Mouse (Mus musculus): ENCODE data around the gene Ppp6r2.

The Ppp6r2 gene

DNA sequence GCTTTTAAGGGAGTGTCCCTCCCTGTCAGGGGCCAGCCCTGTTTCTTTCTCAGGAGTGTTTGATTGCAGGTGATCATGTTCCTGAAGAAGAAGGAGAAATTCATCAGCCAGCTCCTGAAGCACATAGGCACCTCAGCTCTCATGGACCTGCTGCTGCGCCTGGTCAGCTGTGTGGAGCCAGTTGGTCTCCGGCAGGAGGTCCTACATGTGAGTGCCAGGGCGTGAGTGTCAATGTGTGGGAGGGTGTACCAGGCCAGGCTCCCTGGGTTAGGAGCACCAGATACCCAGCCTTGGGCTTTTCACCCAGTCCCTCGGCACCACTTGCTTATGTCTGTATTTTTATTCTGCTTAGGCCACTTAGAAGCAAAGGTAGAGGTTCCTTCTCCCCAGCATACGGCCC is 47.6 kb downstream of the Ppp6r2 start:
- no peak for DNase-seq (ENCODE audit: low spot score)

DNA sequence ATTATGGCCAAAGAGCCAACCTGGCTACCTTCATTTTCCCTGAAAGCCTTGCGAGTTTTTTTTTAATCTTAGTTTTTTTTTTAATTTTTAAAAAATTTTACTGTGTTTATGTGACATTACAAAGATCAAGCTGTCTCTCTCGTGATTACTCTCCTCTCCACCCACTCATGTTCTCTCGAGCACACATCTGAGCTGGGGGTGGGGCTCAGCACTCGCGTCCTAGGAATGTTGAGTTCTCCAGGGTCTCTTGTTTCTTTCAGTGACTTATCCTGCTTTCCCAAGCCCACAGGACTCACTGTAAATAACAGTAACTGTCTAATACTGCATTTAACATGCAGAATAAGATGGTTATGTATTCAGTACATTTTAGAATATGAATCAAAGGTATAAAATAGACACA is 53.1 kb downstream of the Ppp6r2 start:
- DNase-seq (ENCODE audit: low spot score), result no peak

DNA sequence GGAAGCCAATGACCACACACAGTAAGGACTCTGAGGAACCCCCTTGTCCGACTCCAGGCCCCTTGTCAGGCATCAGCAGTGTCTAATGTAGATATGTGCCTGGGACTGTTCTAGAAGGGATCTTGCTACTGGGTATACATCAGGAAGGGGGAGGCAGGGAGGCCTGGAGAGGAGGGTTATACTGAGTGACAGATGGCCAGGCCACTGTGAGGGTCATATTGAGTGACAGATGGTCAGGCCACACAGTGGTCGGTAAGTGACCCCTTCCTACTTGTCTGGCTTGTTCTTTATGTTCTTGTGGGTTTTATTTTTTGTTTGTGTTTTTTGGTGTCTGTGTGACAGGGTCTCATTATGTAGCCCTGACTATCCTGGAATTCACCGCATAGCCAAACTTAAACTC is 64.1 kb downstream of the Ppp6r2 start:
- DNase-seq (ENCODE audit: low spot score), result no peak

DNA sequence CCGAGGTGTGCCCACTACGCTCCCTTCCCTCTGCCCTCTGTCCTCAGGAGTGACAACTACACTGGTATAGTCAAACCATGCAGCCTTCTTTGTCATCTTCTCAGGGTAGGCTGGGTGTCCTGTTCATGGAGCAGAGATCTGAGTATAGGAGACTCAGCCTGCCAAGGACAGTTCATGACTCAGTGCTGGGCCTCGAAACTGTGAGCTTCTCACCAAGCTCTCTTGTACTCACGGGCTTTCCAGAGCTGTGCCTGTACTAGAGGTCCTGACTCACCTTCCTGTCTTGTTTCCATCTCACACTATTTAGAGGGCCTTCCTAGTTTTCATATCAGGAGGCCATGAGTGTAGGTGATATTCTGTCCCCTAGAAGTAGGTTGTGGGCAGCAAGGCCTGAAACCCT is 66.0 kb downstream of the Ppp6r2 start:
- DNase-seq (ENCODE audit: low spot score), result no peak

DNA sequence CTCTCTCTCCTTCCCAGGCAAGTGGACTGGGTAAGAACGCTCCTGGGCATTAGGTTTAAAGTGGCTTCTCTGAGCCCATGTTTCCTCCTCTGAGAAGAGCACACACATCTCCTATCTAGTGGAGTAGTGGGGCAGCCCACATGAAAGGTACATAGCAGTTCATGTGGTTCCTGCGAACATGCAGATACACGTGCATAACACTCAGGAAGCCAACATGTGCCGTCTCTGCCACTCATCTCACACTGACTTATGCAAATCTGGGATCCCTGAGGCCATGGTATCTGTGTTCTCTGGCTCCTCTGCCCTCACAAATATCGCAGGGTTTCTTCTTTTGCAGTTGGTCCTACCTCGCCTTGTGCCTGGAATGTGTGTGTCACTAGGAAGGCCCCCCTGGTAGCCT is 71.2 kb downstream of the Ppp6r2 start:
- DNase-seq (ENCODE audit: low spot score), result no peak

DNA sequence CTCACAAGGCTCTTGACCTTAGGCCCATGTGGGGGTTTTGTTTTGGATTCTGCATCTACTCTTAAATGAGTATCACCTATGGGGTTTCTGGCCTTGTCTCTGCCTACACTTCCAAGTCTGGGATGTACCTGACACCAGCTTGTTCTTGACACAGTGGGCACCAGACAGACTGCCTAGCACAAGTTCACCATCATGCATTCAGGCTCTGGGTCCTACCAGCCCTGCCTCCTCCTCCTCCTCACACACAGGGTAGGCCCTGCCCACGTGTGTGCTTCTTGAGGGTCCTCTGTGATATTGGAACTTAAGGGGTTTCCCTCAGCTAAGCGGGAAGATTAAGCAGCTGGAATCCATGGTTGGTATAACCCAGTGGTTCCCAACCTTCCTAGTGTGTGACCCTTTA is 72.7 kb downstream of the Ppp6r2 start:
- no peak for DNase-seq (ENCODE audit: low spot score)

DNA sequence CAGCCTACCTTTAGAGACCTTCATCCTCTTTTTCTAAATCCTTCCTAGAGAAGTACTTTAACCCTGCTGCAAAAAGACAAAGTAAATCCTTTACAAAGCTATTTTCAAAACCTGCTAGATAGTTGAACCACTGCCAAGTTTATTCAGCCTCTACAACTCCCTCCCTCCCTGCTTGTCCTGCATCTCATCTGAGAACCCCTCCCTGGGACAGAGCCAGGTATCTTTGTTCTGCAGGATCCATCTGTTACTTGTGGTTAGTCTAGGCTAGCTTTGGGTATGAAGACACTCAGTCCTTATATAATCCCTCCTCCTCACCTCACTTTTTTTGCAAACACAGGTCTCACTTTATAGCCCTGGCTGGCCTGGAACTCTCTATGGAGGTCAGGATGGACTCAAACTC is 73.7 kb downstream of the Ppp6r2 start:
- no peak for DNase-seq (ENCODE audit: low spot score)

DNA sequence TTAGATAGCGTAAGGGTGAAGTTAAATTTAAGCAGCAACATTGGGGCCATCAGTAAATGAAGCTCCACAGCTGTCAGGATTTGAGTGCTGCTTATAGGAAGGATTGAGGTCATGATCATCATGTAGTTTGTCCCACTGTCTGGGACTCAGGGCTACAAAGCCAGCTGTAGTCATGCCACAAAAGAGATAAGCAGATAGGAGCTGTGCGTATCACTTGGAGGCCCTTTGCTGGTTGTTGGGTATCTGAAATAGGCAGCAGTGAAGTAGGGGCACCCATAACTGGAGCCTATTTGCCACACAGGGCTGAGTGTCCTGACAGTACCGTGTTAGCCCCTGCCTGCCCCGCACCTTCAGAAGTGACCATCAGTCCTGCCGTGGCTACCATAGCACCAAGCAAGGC is 74.1 kb downstream of the Ppp6r2 start:
- no peak for DNase-seq (ENCODE audit: low spot score)

DNA sequence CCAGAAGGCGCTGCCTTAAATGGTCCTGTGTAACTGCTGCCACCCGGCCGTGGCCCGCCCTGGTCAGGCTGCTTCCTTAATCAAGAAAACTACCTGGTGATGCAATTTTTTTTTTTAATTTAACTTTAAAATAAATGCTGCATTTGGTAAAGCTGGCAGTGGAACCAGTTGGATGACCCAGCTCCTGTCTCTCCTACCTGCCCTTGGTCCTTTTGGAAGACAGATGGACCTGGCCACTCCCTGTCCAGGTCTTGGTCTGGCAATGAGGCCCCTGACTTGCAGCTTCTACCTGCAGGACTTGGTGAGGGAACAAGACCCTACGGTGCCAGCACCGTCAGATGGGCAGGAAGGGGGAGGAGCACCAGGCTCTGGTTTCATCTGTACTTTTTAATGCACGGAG is 74.8 kb downstream of the Ppp6r2 start:
- no peak for DNase-seq (ENCODE audit: low spot score)

DNA sequence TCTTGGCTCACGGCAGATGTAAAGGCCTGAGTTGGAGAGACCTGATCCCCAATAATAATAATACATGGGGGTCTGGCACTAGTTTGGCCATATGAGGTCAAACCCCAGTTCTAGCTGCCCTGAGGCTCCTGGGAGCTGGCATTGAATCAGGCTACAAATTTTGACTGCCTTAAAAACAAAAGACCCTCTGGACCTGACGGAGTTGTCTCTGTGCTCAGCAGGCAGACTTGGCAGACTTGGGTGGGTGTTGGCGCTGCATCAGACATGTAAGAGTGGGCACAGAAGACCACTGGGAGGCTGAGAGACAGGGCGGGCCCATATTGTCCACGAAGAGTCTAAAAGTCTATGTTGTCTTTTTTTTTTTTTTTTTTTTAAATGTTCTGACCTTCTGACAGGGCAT is 75.2 kb downstream of the Ppp6r2 start:
- DNase-seq (ENCODE audit: low spot score), result no peak

DNA sequence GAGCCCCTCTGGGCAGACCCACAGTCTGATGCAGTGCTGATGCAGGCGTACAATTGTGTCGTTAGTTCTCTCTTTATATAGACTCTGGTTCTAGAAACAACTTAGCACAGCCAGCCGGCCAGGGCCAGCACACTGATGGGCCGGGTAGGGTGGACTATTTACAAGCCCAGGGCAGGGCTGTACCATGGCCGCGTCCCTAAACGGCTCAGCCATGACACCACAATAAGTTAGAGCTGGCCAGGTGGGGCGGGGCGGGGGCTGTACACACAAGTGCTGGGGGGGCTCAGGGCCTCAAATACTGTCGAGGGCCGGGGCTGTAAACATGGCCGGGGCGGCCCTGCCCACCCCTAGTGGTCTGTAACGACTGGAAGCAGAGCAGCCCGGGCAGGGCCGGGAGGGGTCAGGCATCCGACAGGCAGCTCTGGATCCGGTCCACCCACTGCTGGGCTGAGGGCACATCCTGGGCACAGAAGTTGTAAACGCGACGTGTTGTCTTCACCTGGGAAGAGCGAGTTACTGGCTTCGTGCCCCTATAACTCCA is 76.9 kb downstream of the Ppp6r2 start:
- DNase-seq (ENCODE audit: low spot score), result no peak

DNA sequence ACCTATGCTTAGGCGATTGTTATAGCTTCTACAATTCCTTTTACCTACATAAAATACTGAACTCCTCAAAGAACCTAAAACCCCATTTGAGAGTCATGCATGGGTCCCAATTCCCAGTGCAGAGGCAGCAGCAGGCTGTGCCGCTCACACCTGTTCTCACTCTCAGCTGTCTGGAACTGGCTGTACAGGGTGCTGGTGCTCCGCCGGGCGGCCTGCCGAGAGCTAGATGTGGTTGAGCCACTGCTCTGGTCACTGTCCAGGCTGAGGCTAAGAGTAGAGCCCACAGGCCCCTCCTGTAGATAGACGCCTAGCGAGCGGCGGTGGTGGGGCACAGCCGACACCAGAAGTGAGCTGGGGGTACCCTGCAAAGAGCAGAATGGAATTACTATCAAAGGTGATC is 78.1 kb downstream of the Ppp6r2 start:
- no peak for DNase-seq (ENCODE audit: low spot score)

DNA sequence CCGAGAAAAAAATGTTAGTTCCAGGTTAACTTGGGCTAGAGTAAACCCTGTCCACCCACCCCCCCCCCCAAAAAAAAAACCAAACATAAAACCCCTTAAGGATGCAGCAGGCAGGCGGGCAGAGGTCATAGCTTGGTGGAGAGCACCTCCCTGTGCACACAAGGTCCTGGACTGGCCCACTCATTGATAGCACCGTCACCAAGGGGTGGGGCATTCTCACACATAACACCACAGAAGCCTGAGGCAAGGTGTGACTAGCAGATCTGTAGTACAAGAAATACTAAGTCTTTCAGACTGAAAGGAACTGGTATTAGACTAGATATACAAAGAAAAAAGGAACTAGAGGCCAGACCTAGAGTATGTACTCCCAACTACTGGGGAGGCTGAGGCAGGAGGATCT is 80.2 kb downstream of the Ppp6r2 start:
- DNase-seq (ENCODE audit: low spot score), result no peak

DNA sequence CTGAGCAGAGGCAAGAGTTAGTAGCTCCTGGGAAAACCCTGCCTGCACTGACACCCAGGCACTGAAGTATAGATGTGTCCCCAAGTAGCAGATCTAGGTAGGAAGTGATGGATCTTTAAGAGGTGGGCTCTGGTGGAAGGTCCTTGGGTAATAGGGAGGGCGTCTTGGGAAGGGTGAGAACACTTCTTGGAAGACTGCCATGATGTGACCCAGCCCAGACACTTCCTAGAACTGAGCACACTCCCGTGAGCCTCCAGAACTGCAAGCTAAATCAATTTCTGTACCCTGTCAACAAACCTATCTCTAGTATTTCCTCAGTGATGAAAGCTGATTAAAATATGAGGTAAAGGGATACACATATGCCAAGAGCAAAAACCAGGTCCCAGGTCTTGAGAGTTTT is 81.4 kb downstream of the Ppp6r2 start:
- no peak for DNase-seq (ENCODE audit: low spot score)

DNA sequence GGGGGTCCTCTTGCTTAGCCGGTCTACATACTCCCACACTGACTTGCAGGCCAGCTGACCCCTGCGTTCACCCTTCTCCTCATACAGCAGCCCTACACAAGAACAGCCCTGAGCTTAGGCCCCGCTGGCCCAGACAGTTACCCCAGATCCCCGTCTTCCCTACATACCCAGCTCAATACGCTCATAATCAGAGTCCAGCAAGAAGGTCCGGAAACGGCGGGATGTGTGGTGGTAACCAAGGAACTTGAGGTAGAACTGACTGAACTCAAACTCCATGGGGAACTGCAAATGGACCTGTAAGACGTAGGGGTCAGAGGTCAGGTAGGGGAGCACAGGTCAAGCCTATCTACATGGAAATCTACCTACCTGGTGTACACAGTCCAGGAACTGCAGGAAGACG is 82.4 kb downstream of the Ppp6r2 start:
- DNase-seq (ENCODE audit: low spot score), result no peak

DNA sequence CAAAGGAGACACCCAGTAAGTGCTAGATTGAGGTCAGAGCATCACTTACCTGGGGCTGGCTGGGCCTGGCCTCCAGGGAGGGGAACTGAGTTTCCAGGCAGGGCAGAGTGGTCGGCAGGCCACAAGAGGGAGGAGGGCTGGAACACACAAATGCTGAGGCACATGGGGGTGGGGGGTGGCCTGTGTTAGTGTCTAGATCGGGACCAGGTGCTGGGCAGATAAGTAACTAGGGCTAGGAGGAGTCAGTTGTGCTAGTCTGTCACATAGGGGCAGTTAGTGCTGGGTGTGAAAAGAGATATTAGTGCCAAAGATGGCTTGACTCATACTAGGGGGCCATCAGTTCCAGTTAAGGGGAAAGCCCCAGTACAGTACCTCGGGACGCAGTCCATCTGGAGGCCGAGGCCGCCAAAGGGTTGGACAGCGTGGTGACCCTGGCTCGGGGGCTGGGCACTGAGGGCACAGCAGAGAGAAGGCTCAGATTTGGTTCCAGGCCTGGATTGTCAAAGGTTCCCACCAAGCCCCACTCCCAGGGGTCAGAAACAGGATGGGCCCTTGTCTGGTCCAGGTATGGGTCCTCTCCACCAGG is 84.3 kb downstream of the Ppp6r2 start:
- DNase-seq (ENCODE audit: low spot score), result no peak

DNA sequence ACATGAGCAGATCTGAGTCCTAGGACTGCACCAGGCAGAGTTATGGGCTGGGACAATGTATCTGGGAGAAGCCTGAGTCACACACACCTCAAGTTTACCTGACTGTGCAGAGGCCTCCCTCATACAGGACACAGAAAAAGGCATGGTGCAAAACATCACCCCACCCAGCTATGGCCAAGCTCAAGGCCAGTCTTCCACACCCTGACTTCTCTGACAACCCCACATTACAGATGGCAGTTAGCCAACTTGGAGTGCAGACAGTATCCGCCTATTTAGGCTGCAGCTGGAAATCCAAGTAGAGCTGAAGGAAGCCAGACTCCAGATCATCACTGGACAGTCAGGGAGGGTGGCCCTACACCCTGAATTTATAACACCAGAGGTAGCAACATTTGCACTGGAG is 85.1 kb downstream of the Ppp6r2 start:
- peak; percentile 52 for DNase-seq (ENCODE audit: low spot score)

DNA sequence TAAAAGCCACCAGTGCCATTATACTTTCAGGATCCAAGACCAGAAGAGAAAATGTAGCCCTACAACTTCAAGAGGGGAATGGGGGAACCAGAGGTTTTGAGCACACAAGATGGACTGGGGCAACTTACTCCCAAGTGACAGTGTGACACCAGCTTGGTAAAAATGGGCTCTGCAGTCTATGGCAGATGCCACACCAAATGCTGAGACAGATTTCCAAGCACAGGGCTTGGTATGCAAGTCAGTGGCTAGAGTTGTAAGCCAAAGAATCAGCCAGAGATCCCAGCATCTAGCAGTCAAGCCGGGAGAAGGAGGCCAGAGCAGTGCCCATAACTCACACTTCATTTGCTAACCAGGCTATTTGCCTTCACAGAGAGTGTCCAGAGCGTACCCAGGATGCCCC is 86.3 kb downstream of the Ppp6r2 start:
- no peak for DNase-seq (ENCODE audit: low spot score)

DNA sequence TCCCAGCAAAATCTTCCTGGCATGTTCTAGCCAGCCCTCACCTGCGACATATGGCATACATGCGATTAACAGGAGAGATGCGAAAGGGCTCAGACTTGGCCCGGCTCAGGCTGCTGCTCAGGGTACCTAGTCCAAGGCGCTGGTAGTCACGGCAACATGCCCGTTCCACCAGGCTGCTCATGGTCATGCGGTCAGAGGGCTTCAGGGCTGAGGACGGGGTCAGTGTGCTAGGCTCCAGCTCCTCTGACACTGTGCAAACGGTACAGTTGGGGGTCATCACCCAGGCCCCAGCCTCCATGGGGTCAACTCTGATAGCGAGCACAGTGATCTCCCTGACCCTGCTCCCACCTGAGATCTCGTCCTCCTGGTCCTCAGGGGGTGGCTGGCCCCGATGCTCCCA is 88.8 kb downstream of the Ppp6r2 start:
- DNase-seq (ENCODE audit: low spot score), result no peak

DNA sequence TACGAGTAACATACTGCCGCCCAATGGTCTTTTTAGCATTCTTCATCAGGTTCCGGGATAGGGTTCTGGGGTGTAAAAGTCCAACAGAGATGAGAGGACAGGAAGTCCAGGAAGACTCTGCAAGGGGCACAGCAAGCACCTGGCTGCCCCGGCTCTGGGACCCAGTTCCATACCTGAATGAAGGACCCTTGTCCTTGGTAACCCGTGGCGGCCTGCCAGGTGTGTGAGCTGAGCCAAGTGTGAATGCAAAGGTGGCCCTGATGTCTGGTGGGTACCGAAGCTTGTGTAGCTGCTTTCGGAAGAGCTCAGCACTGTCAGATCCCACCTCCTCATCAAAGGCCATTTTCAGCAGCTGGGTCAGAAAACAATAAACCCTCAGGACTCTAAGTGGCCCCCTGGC is 89.2 kb downstream of the Ppp6r2 start:
- DNase-seq (ENCODE audit: low spot score), result no peak

DNA sequence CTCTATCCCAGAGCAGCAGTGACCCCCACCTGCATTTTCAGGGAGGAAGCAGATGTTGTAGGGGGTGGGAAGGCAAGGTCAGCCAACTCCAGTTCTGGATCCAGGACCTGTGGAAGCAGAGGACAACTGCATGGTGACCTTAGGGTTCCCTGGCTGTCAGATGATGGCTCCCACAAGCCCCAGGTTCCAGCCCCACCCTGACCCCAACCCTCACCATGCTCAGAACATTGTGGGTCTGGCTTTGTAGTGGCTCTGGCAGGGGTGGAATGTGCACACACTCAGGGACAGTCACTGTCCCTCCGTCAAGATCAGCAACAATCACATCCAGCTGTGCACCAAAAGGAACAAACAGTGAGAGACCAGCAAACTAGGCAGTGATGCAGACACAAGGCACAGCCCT is 94.6 kb downstream of the Ppp6r2 start:
- no peak for DNase-seq (ENCODE audit: low spot score)

DNA sequence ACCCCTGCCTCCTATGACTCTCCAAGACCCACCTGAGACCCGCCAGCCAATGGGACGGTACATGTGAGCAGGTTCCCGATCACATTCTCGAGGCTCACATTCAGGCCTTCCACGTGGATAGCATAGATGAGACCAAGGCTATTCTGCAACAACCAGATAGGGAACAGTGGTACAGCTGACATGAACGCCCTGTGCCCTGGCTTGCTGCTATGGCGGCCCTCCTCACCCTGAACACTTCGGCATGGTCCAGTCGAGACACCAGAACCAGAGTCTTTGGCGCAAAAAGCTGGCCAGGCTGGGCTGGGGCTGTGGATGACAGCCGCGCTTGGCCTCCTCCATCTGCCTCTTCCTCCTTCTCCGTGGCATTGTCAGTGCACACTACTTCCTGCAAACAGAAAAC is 96.1 kb downstream of the Ppp6r2 start:
- no peak for DNase-seq (ENCODE audit: low spot score)

DNA sequence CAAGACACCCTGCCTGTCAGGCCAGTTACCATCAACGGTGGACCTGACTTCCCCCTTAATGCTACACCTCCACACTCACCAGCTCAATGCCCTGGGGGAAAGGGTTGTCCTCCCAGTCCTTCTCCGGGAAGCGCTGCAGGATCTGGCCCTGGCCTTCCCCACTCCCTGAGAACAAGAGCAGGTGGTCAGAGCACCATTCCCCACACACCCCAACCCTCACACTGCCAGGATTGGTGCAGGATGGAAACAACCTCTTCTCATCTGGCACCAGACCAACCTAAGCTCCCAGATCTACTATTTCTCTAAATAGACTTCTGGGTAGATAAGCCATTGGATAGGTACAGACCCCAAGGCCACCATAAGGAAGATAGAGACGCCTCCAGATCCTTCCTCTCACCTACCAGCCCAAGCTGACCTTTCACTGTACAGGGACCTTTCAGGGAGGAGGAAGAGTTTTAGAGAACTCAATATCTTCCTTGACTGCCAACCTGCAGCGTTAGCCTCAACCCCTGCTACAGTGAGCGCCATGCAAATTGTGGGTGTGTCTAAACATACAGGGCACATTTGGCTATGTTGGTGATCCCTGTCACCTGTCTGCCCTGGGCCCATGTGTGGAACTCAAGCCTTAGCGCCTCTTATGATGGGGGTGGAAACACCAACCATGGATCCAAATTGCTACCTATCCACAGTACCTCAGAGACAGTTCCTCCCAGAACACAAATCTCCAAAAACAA is 97.2 kb downstream of the Ppp6r2 start:
- DNase-seq (ENCODE audit: low spot score), result no peak

DNA sequence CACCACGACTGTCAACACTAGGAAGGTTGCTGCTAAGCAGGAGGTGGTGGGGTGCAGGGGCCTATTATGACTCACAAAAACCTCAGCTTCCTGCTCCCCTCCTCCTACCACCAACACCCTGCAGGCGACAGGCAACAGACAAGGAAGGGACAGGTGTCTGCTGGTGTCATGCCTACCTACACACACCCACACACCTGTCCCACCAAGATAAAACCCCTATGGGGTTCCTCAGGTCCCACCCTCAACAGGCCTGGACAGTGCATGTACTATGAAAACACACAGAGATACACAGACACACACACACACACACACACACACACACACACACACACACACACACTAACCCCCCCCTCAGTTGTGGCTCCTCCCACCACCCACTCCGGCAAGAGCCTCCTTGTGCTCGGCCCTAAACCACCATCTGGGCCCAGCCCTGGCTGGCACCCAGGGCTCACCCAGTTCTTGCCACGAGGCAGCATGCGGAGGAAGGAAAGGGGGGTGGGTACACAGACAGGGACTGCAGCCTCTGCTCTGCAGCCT is 98.7 kb downstream of the Ppp6r2 start:
- DNase-seq (ENCODE audit: low spot score), result no peak

Measured in urinary bladder, postnatal 14 days (tissue).